Mouse (Mus musculus): Measurements from ENCODE around the gene Zbtb16. TPM values are rescaled to one million over a fixed set of nuclear protein-coding genes. Genes with fewer than 3 reads are reported as not detected.

Gene Zbtb16
- total and polyA plus RNA-seq, 3 experiments = 15.7 to 150 (median 149) TPM

DNA sequence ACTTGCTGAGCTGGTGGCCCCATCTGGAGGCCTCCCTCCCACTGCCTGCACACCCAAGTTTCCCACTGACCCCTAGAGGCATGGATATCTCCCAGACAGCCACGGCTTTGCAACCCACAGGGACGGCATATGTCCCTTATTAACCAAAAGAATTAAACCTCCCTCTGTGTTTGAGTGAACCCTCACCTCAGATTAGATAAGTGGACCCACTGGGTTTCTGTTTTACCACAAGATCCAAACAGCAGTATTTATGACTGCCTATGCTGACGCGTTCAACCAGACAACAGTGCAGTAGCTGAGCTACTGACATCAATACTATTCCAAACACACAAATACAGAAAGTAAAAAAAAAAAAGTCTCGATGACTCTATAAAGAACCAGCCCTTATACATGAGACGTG lies 29.4 kb downstream of the Zbtb16 start:
- Histone ChIP-seq H3K27ac (no peak overlapping the region), H3K9ac (ENCODE audit: low read depth, low read length) (no peak overlapping the region)
- no peak for TF ChIP-seq POLR2A (IDR thresholded peaks at IDR 0.05; ENCODE audit: insufficient read depth, low read depth, low read length)
- 0 out of 2 replicates have a peak, but pooled peaks have one; percentile 6 for TF ChIP-seq EP300 (IDR thresholded peaks at IDR 0.05; ENCODE audit: insufficient read depth, low read depth, low read length)

DNA sequence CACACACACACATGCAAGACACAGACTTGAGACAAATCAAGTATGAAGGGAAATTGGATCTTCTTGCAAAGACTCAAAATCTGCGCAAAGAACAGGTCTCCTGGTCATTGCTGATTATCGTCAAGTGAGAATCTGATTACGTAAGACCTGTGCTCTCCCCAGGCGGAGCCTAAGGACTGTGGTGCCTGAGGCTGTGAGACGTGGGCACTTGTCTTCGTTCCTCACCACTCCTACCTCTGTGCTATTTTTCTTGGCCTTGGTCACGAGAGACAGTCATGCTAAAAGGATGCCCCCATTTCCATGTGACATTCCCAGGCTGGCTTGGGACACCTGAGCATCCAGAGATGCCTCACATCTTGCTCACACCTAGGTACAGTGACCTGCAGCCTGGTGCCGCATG lies 30.2 kb downstream of the Zbtb16 start:
- intact Hi-C loops (cut with DNase I) = no loop called here
- H3K79me2 ChIP-seq (replicated peaks; ENCODE audit: control insufficient read depth, insufficient read depth, low read length) = peaks cover 4% of the 10 kb centered on the region; the same call in 1 of the 2 replicates
- DNase-seq = no peak
- H3K27ac ChIP-seq = no peak overlapping the region
- 85% methylated on average over 8 of the region's 8 CpGs for WGBS
- H3K36me3 ChIP-seq (ENCODE audit: control insufficient read depth, insufficient read depth, low read length) = peaks cover 9% of the 10 kb centered on the region; the same call in 1 of the 2 replicates
- H3K9ac ChIP-seq (ENCODE audit: low read depth, low read length) = no peak overlapping the region
- no peak overlapping the region for H3K4me3 ChIP-seq
- TF ChIP-seq POLR2A (IDR thresholded peaks at IDR 0.05; ENCODE audit: insufficient read depth, low read depth, low read length) (no peak), EP300 (IDR thresholded peaks at IDR 0.05; ENCODE audit: insufficient read depth, low read depth, low read length) (no peak), CTCF (IDR thresholded peaks at IDR 0.05) (no peak)
- H3K4me1 ChIP-seq (ENCODE audit: control insufficient read depth, insufficient read depth, low read length) = peaks cover 13% of the 10 kb centered on the region
- H3K27me3 ChIP-seq (ENCODE audit: control insufficient read depth, insufficient read depth, low read length) = no peaks in the 10 kb centered on the region

More for the DNA sequence above, 29.4 kb downstream of the Zbtb16 start:
- Histone ChIP-seq H3K36me3 (ENCODE audit: control insufficient read depth, insufficient read depth, low read length) (peaks cover 9% of the 10 kb centered on the region; the same call in 1 of the 2 replicates), H3K4me3 (no peak overlapping the region), H3K79me2 (replicated peaks; ENCODE audit: control insufficient read depth, insufficient read depth, low read length) (peaks cover 4% of the 10 kb centered on the region; the same call in 1 of the 2 replicates), H3K4me1 (ENCODE audit: control insufficient read depth, insufficient read depth, low read length) (peaks cover 13% of the 10 kb centered on the region), H3K27me3 (ENCODE audit: control insufficient read depth, insufficient read depth, low read length) (no peaks in the 10 kb centered on the region)
- 68% methylated on average over 6 of the region's 6 CpGs for WGBS
- no peak for DNase-seq
- intact Hi-C loops (cut with DNase I) = no loop called here

GRCm38 (mm10) chr9:48804509-48804908 lies 31.5 kb downstream of the Zbtb16 start:
- Histone ChIP-seq H3K4me1 (ENCODE audit: control insufficient read depth, insufficient read depth, low read length) (peaks cover 9% of the 10 kb centered on the region), H3K27me3 (ENCODE audit: control insufficient read depth, insufficient read depth, low read length) (no peaks in the 10 kb centered on the region), H3K9ac (ENCODE audit: low read depth, low read length) (no peak overlapping the region), H3K36me3 (ENCODE audit: control insufficient read depth, insufficient read depth, low read length) (peaks cover 9% of the 10 kb centered on the region; the same call in 1 of the 2 replicates), H3K4me3 (no peak overlapping the region), H3K27ac (no peak overlapping the region), H3K79me2 (replicated peaks; ENCODE audit: control insufficient read depth, insufficient read depth, low read length) (peaks cover 4% of the 10 kb centered on the region; the same call in 1 of the 2 replicates)
- WGBS = 69% methylated on average over 6 of the region's 6 CpGs
- no peak for DNase-seq
- intact Hi-C loops (cut with DNase I) = no loop called here
- TF ChIP-seq POLR2A (IDR thresholded peaks at IDR 0.05; ENCODE audit: insufficient read depth, low read depth, low read length) (no peak), EP300 (IDR thresholded peaks at IDR 0.05; ENCODE audit: insufficient read depth, low read depth, low read length) (0 out of 2 replicates have a peak, but pooled peaks have one; percentile 13)

DNA sequence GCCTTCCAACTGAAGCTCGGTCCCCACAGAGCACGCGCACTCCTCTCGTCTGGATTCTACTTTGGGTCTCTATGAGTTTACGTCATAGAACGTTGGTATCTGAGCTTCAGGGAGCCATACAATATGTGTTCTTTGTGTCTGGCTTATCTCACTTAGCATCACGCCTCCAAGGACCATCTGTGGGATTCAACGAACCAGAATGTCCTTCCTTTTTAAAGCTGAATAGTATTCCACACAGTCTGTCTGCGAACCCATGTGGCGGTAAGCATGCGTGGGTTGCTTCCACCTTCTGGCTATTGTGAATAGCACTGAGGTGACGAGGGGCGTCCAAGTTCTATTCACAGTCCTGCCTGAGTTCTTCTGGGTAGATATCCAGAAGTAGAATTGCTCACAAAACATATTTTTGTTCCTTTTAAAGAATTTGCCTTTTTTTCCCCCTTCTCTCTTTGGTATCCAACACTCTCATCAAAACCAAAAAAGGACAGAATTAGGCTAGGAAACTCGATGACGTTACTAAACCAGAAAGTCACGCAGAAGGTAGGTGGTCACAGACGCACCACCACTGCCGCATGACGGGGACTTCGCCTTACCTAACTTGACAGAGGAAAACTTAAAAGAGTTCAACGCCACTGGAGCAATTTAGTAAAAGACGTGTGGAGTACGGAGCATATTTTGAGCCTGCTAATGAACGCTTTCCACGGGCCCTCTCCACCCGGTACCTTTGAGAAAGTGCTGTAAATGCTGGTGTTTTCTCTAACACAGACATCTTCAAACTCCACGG lies 32.4 kb downstream of the Zbtb16 start:
- Histone ChIP-seq H3K4me3 (no peak overlapping the region), H3K27ac (no peak overlapping the region), H3K9ac (ENCODE audit: low read depth, low read length) (no peak overlapping the region), H3K36me3 (ENCODE audit: control insufficient read depth, insufficient read depth, low read length) (peaks cover 8% of the 10 kb centered on the region; the same call in 1 of the 2 replicates), H3K4me1 (ENCODE audit: control insufficient read depth, insufficient read depth, low read length) (peaks cover 8% of the 10 kb centered on the region), H3K79me2 (replicated peaks; ENCODE audit: control insufficient read depth, insufficient read depth, low read length) (peaks cover 4% of the 10 kb centered on the region; the same call in 1 of the 2 replicates), H3K27me3 (ENCODE audit: control insufficient read depth, insufficient read depth, low read length) (no peaks in the 10 kb centered on the region)
- 92% methylated on average over 27 of the region's 27 CpGs for WGBS
- intact Hi-C loops (cut with DNase I) = no loop called here
- TF ChIP-seq POLR2A (IDR thresholded peaks at IDR 0.05; ENCODE audit: insufficient read depth, low read depth, low read length) = no peak
- TF ChIP-seq CTCF (IDR thresholded peaks at IDR 0.05) = no peak
- no peak for TF ChIP-seq EP300 (IDR thresholded peaks at IDR 0.05; ENCODE audit: insufficient read depth, low read depth, low read length)
- no peak for DNase-seq

GRCm38 (mm10) chr9:48802374-48802773 lies 33.6 kb downstream of the Zbtb16 start:
- intact Hi-C loops (cut with DNase I) = no loop called here

DNA sequence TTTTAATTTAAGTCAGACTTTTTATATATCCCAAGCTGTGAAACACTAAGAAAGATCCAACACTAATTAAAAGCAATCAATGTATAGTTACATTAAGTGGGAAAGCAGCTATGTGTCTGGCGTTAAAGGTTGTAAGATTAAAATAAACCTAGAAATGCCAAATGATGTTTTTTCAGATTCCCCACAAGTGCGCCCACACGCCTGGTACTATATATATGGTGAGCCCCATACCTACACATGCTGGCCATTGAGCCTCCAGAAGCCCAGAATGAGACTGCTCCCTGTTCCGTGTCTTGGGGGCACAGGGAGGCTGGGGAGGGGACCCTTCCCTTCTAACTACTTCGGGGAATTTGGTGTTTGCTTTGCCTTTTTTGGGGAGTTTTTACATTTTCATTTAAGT lies 34.7 kb downstream of the Zbtb16 start:
- H3K27me3 ChIP-seq (ENCODE audit: control insufficient read depth, insufficient read depth, low read length) = no peaks in the 10 kb centered on the region
- intact Hi-C loops (cut with DNase I) = no loop called here
- 92% methylated on average over 5 of the region's 5 CpGs for WGBS
- H3K9ac ChIP-seq (ENCODE audit: low read depth, low read length) = no peak overlapping the region
- TF ChIP-seq EP300 (IDR thresholded peaks at IDR 0.05; ENCODE audit: insufficient read depth, low read depth, low read length) (no peak), POLR2A (IDR thresholded peaks at IDR 0.05; ENCODE audit: insufficient read depth, low read depth, low read length) (no peak)
- H3K79me2 ChIP-seq (replicated peaks; ENCODE audit: control insufficient read depth, insufficient read depth, low read length) = peaks cover under 1% of the 10 kb centered on the region; the same call in 1 of the 2 replicates
- no peak overlapping the region for H3K27ac ChIP-seq
- H3K36me3 ChIP-seq (ENCODE audit: control insufficient read depth, insufficient read depth, low read length) = peaks cover 13% of the 10 kb centered on the region
- peaks cover 8% of the 10 kb centered on the region for H3K4me1 ChIP-seq (ENCODE audit: control insufficient read depth, insufficient read depth, low read length)
- no peak overlapping the region for H3K4me3 ChIP-seq
- no peak for DNase-seq

More at GRCm38 (mm10) chr9:48802374-48802773, 33.6 kb downstream of the Zbtb16 start:
- Histone ChIP-seq H3K27ac (no peak overlapping the region), H3K4me3 (no peak overlapping the region), H3K27me3 (ENCODE audit: control insufficient read depth, insufficient read depth, low read length) (no peaks in the 10 kb centered on the region), H3K36me3 (ENCODE audit: control insufficient read depth, insufficient read depth, low read length) (peaks cover 11% of the 10 kb centered on the region), H3K4me1 (ENCODE audit: control insufficient read depth, insufficient read depth, low read length) (peaks cover 7% of the 10 kb centered on the region), H3K79me2 (replicated peaks; ENCODE audit: control insufficient read depth, insufficient read depth, low read length) (peaks cover 2% of the 10 kb centered on the region; the same call in 1 of the 2 replicates), H3K9ac (ENCODE audit: low read depth, low read length) (no peak overlapping the region)
- DNase-seq = no peak
- WGBS = 59% methylated on average over 5 of the region's 5 CpGs
- TF ChIP-seq CTCF (IDR thresholded peaks at IDR 0.05) (no peak), POLR2A (IDR thresholded peaks at IDR 0.05; ENCODE audit: insufficient read depth, low read depth, low read length) (no peak), EP300 (IDR thresholded peaks at IDR 0.05; ENCODE audit: insufficient read depth, low read depth, low read length) (no peak)
